In the genomic region with DNA sequence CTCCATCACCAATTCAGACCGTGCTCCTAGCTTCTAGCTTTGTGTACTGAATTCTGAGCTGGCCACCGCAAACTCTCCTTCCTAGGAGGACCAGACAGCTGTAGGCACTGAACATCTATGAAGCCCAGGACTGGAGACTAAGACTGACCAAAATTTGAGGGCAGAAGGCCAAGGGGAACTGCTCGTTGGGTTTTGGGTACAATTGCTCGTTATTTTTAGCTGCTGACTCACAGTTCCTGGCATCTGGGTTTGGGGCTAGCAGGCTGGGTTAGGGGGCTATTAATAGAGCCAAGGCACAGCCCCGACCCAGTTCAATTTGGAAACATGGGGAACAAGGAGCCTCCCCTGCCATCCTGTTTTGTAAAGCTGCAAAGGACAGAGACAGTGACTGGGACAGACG, we compare ENCODE assay signal across 11 mouse cellular contexts. TPM values are rescaled to one million over a fixed set of nuclear protein-coding genes. Genes with fewer than 3 reads are reported as not detected.
DNase-seq lines count a peak whose midpoint lies in the region; ATAC-seq and TF ChIP-seq lines count a peak whose summit lies in the region.
"Had no signal": no experiment of that assay in that cellular context is flagged by ENCODE, and none has a peak within 500 bp of the region (broad histone marks: within the 10 kb centered on the region; RNA-seq: fewer than 3 reads in every experiment).

No protein-coding gene starts in this region.

- TF ChIP-seq POLR2A in myocyte (IDR thresholded peaks at IDR 0.05; ENCODE audit: insufficient read length, low read depth) = no peak

- H3K9ac ChIP-seq in heart, embryonic 16.5 days (ENCODE audit: low read length) = peak overlapping the region; percentile 66
- H3K9ac ChIP-seq: embryonic facial prominence, embryonic 15.5 days; hindbrain, embryonic 13.5 days had no signal

- WGBS in heart, embryonic 16.5 days = 32% methylated on average over 6 of the region's 6 CpGs

- no peaks in the 10 kb centered on the region; the same call in 1 of the 2 replicates for H3K9me3 ChIP-seq in heart, embryonic 16.5 days (replicated peaks; ENCODE audit: control insufficient read depth, low read length)
- H3K9me3 ChIP-seq: embryonic facial prominence, embryonic 15.5 days; hindbrain, embryonic 13.5 days; limb, embryonic 10.5 days had no signal

- peak overlapping the region; percentile 90 for H3K27ac ChIP-seq in heart, embryonic 16.5 days (ENCODE audit: low read length)
- H3K27ac ChIP-seq: embryonic facial prominence, embryonic 15.5 days; hindbrain, embryonic 13.5 days; limb, embryonic 10.5 days had no signal

- H3K79me2 ChIP-seq in myocyte (ENCODE audit: control insufficient read depth, insufficient read depth) = no peaks in the 10 kb centered on the region

- H3ac ChIP-seq in myocyte (ENCODE audit: control insufficient read depth, insufficient read length) = no peak overlapping the region

- no peaks in the 10 kb centered on the region for H3K36me3 ChIP-seq in heart, embryonic 16.5 days (ENCODE audit: control insufficient read depth, insufficient read depth)
- no peaks in the 10 kb centered on the region for H3K36me3 ChIP-seq in myocyte (ENCODE audit: control insufficient read depth, insufficient read depth)
- H3K36me3 ChIP-seq: embryonic facial prominence, embryonic 15.5 days; hindbrain, embryonic 13.5 days; limb, embryonic 10.5 days had no signal

- intact Hi-C loops in left cerebral cortex, postnatal 14 days (cut with DNase I) = no loop called here
- intact Hi-C loops in left cerebral cortex, postnatal 10 days (cut with DNase I) = no loop called here

- H3K27me3 ChIP-seq in heart, embryonic 16.5 days (ENCODE audit: control insufficient read depth, insufficient read depth, low read length) = no peaks in the 10 kb centered on the region
- no peaks in the 10 kb centered on the region for H3K27me3 ChIP-seq in myocyte (ENCODE audit: control insufficient read depth, insufficient read depth, insufficient read length)
- H3K27me3 ChIP-seq: hindbrain, embryonic 13.5 days had no signal

- peak; percentile 17 to 20 for DNase-seq in left cerebral cortex, postnatal 14 days (ENCODE audit: low spot score in 2 of 2)
- DNase-seq in left cerebral cortex, adult 18-20 months (ENCODE audit: low spot score in 2 of 2) = no peak
- DNase-seq in thymus, adult 18-20 months = no peak
- DNase-seq in left cerebral cortex, postnatal 10 days (ENCODE audit: extremely low spot score in 1 of 2, low spot score in 2 of 2) = no peak
- no peak for DNase-seq in c-Kit-positive CD71-positive TER-119-positive erythroid progenitor cells, embryonic 14.5 days (ENCODE audit: low spot score)

- H3K4me2 ChIP-seq in heart, embryonic 16.5 days (ENCODE audit: low read depth, low read length) = peak overlapping the region; percentile 57
- H3K4me2 ChIP-seq in myocyte (ENCODE audit: low read depth) = peak overlapping the region; percentile 50
- H3K4me2 ChIP-seq: embryonic facial prominence, embryonic 15.5 days; hindbrain, embryonic 13.5 days had no signal

- ATAC-seq in common myeloid progenitor, adult 5-6 weeks (replicated peaks; ENCODE audit: low read depth, poor library complexity, severe bottlenecking) = peak; percentile 76
- peak; percentile 67 for ATAC-seq in heart, embryonic 16.5 days (replicated peaks; ENCODE audit: extremely low read depth, insufficient read depth, low FRiP score)

- H3K4me1 ChIP-seq in heart, embryonic 16.5 days (ENCODE audit: control insufficient read depth, insufficient read depth, low read length) = no peaks in the 10 kb centered on the region
- H3K4me1 ChIP-seq: embryonic facial prominence, embryonic 15.5 days; hindbrain, embryonic 13.5 days; limb, embryonic 10.5 days had no signal

- H3K4me3 ChIP-seq in heart, embryonic 16.5 days (ENCODE audit: low read length) = peak overlapping the region; percentile 40
- H3K4me3 ChIP-seq in myocyte = no peak overlapping the region
- H3K4me3 ChIP-seq: embryonic facial prominence, embryonic 15.5 days; hindbrain, embryonic 13.5 days had no signal

TF ChIP-seq in myocyte, 11 proteins besides CTCF, POLR2A, EP300 and RAD21:
- TF ChIP-seq POLR2AphosphoS2 (IDR thresholded peaks at IDR 0.05; ENCODE audit: insufficient read length, low read depth) = no peak
- TF ChIP-seq USF1 (IDR thresholded peaks at IDR 0.05; ENCODE audit: low read depth) = no peak
- TF ChIP-seq TCF3 (IDR thresholded peaks at IDR 0.05; ENCODE audit: insufficient read length, low read depth) = no peak
- TF ChIP-seq MAX (IDR thresholded peaks at IDR 0.05; ENCODE audit: low read depth) = no peak
- TF ChIP-seq CEBPB (IDR thresholded peaks at IDR 0.05; ENCODE audit: insufficient read depth, poor library complexity, severe bottlenecking) = no peak
- no peak for TF ChIP-seq MYOG (IDR thresholded peaks at IDR 0.05; ENCODE audit: control insufficient read depth in 1 of 3, insufficient read depth in 1 of 3, insufficient read length in 2 of 3, low read depth in 2 of 3)
- TF ChIP-seq TCF12 (IDR thresholded peaks at IDR 0.05; ENCODE audit: insufficient read depth, poor library complexity, severe bottlenecking) = no peak
- TF ChIP-seq MYOD1 (IDR thresholded peaks at IDR 0.05; ENCODE audit: control insufficient read depth in 1 of 3, insufficient read length in 2 of 3, low read depth in 2 of 3) = no peak
- no peak for TF ChIP-seq REST (IDR thresholded peaks at IDR 0.05; ENCODE audit: insufficient read depth, insufficient read length)
- TF ChIP-seq E2F4 (IDR thresholded peaks at IDR 0.05; ENCODE audit: insufficient read depth) = no peak
- TF ChIP-seq SRF (IDR thresholded peaks at IDR 0.05; ENCODE audit: control insufficient read depth, insufficient read length, low read depth) = no peak

RNA-seq across cellular contexts. Expression of gene Gdpd2, which starts 11.1 kb away (rescaled TPM):
- total RNA-seq in left cerebral cortex, postnatal 14 days (2021) = 10 to 100 TPM in 1 of 2 experiments, 1 to 10 TPM in 1; 8.0 to 11.5 TPM
- 1 to 10 TPM; 6.9 to 7.2 TPM for total RNA-seq in left cerebral cortex, adult 18-20 months (2021)
- 0.58 TPM in 1 of 2 replicates, not detected in the other for total RNA-seq in common myeloid progenitor, adult 5-6 weeks (2017)
- polyA plus RNA-seq in heart, embryonic 16.5 days (2015; fragmentation: Nextera tagmentation; extraction: Ambion mirVana) = 0.76 and 0.94 TPM in 2 replicates
- polyA plus RNA-seq in myocyte (2012; fragmentation: generic; extraction: Trizol) = not detected
- 10 to 100 TPM; 12.4 to 13.3 TPM for total RNA-seq in left cerebral cortex, postnatal 10 days (2021)

RNA-seq across cellular contexts. Expression of gene Dlg3, which starts 26.7 kb away (rescaled TPM):
- 100 to 1,000 TPM; 153 to 158 TPM for total RNA-seq in left cerebral cortex, postnatal 14 days (2021)
- total RNA-seq in left cerebral cortex, adult 18-20 months (2021) = 100 to 1,000 TPM; 136 to 140 TPM
- 13.4 and 17.0 TPM in 2 replicates for total RNA-seq in common myeloid progenitor, adult 5-6 weeks (2017)
- 1.6 and 2.4 TPM in 2 replicates for polyA plus RNA-seq in heart, embryonic 16.5 days (2015; fragmentation: Nextera tagmentation; extraction: Ambion mirVana)
- polyA plus RNA-seq in myocyte (2012; fragmentation: generic; extraction: Trizol) = 3.8 TPM
- total RNA-seq in left cerebral cortex, postnatal 10 days (2021) = 100 to 1,000 TPM; 144 to 152 TPM

Comparison
In these comparisons a context has a peak if more than half of its experiments do, and no peak if none do; other contexts are left out.
1. DNase-seq: peak in left cerebral cortex, postnatal 14 days (2 of 2); none in left cerebral cortex, adult 18-20 months (0 of 2), thymus, adult 18-20 months (0 of 2), left cerebral cortex, postnatal 10 days (0 of 2) and c-Kit-positive CD71-positive TER-119-positive erythroid progenitor cells, embryonic 14.5 days (single experiment).